Mouse (Mus musculus): ENCODE results near the gene Sh2d2a. TPM values are rescaled to one million over a fixed set of nuclear protein-coding genes. Genes with fewer than 3 reads are reported as not detected.

Sh2d2a gene
- 25.2 to 31.8 TPM (median 27.6 TPM) in 4 replicates for total RNA-seq (2023)

DNA sequence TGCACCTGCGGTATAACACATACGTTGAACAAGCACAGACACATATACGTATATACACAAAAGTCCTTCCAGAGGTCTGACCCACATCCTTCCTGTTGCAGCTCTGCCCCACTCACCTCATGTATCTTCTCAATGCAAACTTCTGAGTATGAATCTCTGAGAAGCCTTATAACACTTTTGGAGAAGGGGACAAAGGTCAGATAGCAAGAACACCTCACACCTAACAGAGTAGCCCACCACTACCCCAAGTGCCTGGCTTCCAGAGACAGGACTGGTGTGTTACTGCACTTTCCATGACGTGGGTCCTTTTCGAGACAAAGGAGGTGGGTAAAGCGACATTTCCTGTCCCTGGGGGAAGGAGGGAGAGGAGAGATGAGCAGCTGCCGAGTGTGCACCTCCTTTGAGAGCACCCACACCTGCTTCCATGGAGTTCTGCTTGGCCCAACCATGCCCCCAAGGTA is at the start of gene Sh2d2a:
Gene Sh2d2a (plus strand): TSS at position 106 of the 461 bp plus-strand sequence.

DNA sequence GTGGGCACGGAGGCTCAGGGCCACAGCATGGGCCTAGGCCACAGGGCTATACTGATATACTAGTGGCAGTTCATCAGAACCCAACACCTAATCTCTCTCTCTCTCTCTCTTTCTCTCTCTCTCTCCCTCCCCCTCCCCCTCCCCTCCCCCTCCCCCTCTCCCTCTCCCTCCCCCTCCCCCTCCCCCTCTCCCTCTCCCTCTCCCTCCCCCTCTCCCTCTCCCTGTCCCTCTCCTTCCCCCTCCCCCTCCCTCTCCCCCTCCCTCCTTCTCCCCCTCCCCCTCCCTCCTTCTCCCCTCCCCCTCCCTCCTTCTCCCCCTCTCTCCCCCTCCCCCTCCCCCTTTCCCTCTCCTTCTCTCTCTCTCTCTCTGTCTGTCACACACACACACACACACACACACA is 22.3 kb upstream of the Sh2d2a start, which contains the start of gene Pear1:
Gene Pear1 (minus strand): TSS at position 101 of the 400 bp plus-strand sequence.

DNA sequence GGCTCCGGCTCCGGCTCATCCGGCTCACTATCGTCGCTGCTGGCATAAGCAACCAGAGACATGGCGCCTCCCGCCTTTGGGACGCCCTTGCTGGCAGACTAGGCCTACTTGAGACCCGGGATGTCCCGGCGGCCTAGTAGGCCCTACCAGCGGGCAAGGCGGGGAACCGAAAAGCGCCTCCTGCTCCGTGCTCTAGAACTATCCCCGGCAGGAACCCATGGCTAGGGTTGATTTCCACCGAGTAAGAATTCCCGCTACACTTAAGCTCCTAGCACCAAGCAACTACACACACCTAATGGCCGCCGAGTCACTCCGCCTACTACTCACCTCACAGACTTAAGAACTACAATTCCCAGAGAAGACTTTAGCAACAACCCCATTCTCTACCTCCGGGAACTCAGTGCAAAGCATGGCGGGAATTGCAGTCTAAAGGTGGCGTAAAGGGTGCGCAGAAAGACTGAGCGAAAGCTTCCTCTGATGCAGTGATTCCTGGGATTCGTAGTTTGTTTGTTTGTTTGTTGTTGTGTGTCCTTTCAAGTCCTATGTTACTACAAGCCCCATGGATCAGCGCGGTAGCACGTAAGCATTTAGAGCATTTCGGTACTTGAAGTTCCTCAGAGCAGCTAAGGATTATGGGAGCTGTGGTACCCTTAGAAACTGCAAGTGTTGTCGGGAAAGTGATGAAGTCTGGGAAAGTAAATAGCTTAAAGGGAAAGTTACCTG is 38.9 kb downstream of the Sh2d2a start, which contains the start of gene Prcc:
Gene Prcc (minus strand): TSS at position 328 of the 723 bp plus-strand sequence.

Other genes starting within 250 kb of the Sh2d2a start
- 29.3 to 30.7 TPM (median 29.8 TPM) in 4 replicates for gene Arhgef11, start 229.2 kb upstream of the Sh2d2a start, total RNA-seq (2023)
- 0.38 to 0.92 TPM (median 0.46 TPM) in 3 of 4 replicates, not detected in the other for gene Lrrc71, start 98.1 kb upstream of the Sh2d2a start, total RNA-seq (2023)
- not detected in 4 replicates for gene Ntrk1, start 51.6 kb upstream of the Sh2d2a start, total RNA-seq (2023)
- gene Insrr, start 49.8 kb upstream of the Sh2d2a start, total RNA-seq (2023), result 0.21 to 0.24 TPM in 2 of 4 replicates, not detected in the others
- gene Pear1, start 22.4 kb upstream of the Sh2d2a start, total RNA-seq (2023), result 21.5 to 26.1 TPM (median 23.9 TPM) in 4 replicates
- 53.9 to 58.5 TPM (median 54.9 TPM) in 4 replicates for gene Prcc, start 38.9 kb downstream of the Sh2d2a start, total RNA-seq (2023)
- gene Hdgf, start 59.6 kb downstream of the Sh2d2a start, total RNA-seq (2023), result 64.9 to 76.1 TPM (median 71.6 TPM) in 4 replicates
- gene Mrpl24, start 72.8 kb downstream of the Sh2d2a start, total RNA-seq (2023), result 124 to 137 TPM (median 134 TPM) in 4 replicates
- 62.5 to 66.0 TPM (median 64.2 TPM) in 4 replicates for gene Isg20l2, start 83.6 kb downstream of the Sh2d2a start, total RNA-seq (2023)
- gene Rrnad1, start 84.0 kb downstream of the Sh2d2a start, total RNA-seq (2023), result 28.2 to 36.3 TPM (median 31.4 TPM) in 4 replicates
- 0.63 to 2.6 TPM (median 1.7 TPM) in 4 replicates for gene Crabp2, start 101.9 kb downstream of the Sh2d2a start, total RNA-seq (2023)
- not detected in 4 replicates for gene Nes, start 124.3 kb downstream of the Sh2d2a start, total RNA-seq (2023)
- not detected in 4 replicates for gene Bcan, start 153.5 kb downstream of the Sh2d2a start, total RNA-seq (2023)
- gene Hapln2, start 180.8 kb downstream of the Sh2d2a start, total RNA-seq (2023), result not detected in 4 replicates
- gene Gpatch4, start 196.4 kb downstream of the Sh2d2a start, total RNA-seq (2023), result 10.8 to 17.6 TPM (median 14.2 TPM) in 4 replicates
- 23.2 to 29.5 TPM (median 26.4 TPM) in 4 replicates for gene Naxe, start 211.7 kb downstream of the Sh2d2a start, total RNA-seq (2023)
- gene Ttc24, start 231.5 kb downstream of the Sh2d2a start, total RNA-seq (2023), result not detected in 4 replicates
- 0.15 to 0.55 TPM (median 0.42 TPM) in 4 replicates for gene Iqgap3, start 235.2 kb downstream of the Sh2d2a start, total RNA-seq (2023)

Measured in B cell, adult 62 days (primary cell).